In genomic region chr17:47687409-47688343, GRCm38 (mm10) we compare ENCODE assay signal across 8 mouse cellular contexts. TPM values are rescaled to one million over a fixed set of nuclear protein-coding genes. Genes with fewer than 3 reads are reported as not detected.
A peak's percentile ranks its signal among the peaks of the same experiment; 100 is the strongest.
DNase-seq lines count a peak whose midpoint lies in the region; ATAC-seq and TF ChIP-seq lines count a peak whose summit lies in the region.

No protein-coding gene starts in this region.

- H3K27ac ChIP-seq in forebrain, embryonic 10.5 days: peak overlapping the region; percentile 92
- peak overlapping the region; percentile 81 for H3K27ac ChIP-seq in heart, embryonic 15.5 days
- H3K27ac ChIP-seq in liver, embryonic 14.5 days: peak overlapping the region; percentile 60
- H3K27ac ChIP-seq in neural tube, embryonic 11.5 days (ENCODE audit: low read depth, low read length): peak overlapping the region; percentile 67
- peak overlapping the region; percentile 82 for H3K27ac ChIP-seq in stomach, postnatal 0 days (replicated peaks)

- peaks cover 34% of the 10 kb centered on the region for H3K4me1 ChIP-seq in forebrain, embryonic 10.5 days
- H3K4me1 ChIP-seq in heart, embryonic 15.5 days (replicated peaks): peaks cover 17% of the 10 kb centered on the region
- peaks cover 4 to 9% of the 10 kb centered on the region in 2 experiments; a peak in 2 of 4 replicates for H3K4me1 ChIP-seq in liver, embryonic 14.5 days (replicated peaks; ENCODE audit: control insufficient read depth in 2 of 2, insufficient read depth in 2 of 2, low read length in 1 of 2)
- H3K4me1 ChIP-seq in neural tube, embryonic 11.5 days (ENCODE audit: control insufficient read depth, insufficient read depth, low read length): peaks cover 7% of the 10 kb centered on the region
- H3K4me1 ChIP-seq in stomach, postnatal 0 days (replicated peaks; ENCODE audit: control insufficient read depth, insufficient read depth): 0 out of 2 replicates have a peak, but pooled peaks cover 3% of the 10 kb centered on the region

- peaks cover 36% of the 10 kb centered on the region for H3K27me3 ChIP-seq in forebrain, embryonic 10.5 days (ENCODE audit: poor library complexity, severe bottlenecking)
- H3K27me3 ChIP-seq in heart, embryonic 15.5 days: no peaks in the 10 kb centered on the region; the same call in 1 of the 2 replicates
- no peaks in the 10 kb centered on the region for H3K27me3 ChIP-seq in liver, embryonic 14.5 days (ENCODE audit: control insufficient read depth, insufficient read depth, low read length)
- H3K27me3 ChIP-seq in neural tube, embryonic 11.5 days (ENCODE audit: control insufficient read depth, insufficient read depth, low read length): no peaks in the 10 kb centered on the region
- H3K27me3 ChIP-seq in stomach, postnatal 0 days (ENCODE audit: control insufficient read depth, insufficient read depth, low read length): no peaks in the 10 kb centered on the region

- WGBS in forebrain, embryonic 10.5 days: under 1% methylated on average over 70 of the region's 70 CpGs
- under 1% methylated on average over 70 of the region's 70 CpGs for WGBS in heart, embryonic 15.5 days
- WGBS in liver, embryonic 14.5 days (ENCODE audit: insufficient replicate concordance): under 1% methylated on average over 70 of the region's 70 CpGs
- under 1% methylated on average over 70 of the region's 70 CpGs for WGBS in neural tube, embryonic 11.5 days
- under 1% methylated on average over 70 of the region's 70 CpGs for WGBS in stomach, postnatal 0 days

- H3K9me3 ChIP-seq in forebrain, embryonic 10.5 days: no peaks in the 10 kb centered on the region
- no peaks in the 10 kb centered on the region for H3K9me3 ChIP-seq in heart, embryonic 15.5 days (replicated peaks)
- H3K9me3 ChIP-seq in liver, embryonic 14.5 days (ENCODE audit: control insufficient read depth, low read length): no peaks in the 10 kb centered on the region
- H3K9me3 ChIP-seq in neural tube, embryonic 11.5 days (ENCODE audit: control insufficient read depth, low read length): no peaks in the 10 kb centered on the region
- H3K9me3 ChIP-seq in stomach, postnatal 0 days (ENCODE audit: control insufficient read depth, low read length): no peaks in the 10 kb centered on the region

- no peak for TF ChIP-seq CTCF in liver, embryonic 14.5 days (IDR thresholded peaks at IDR 0.05; ENCODE audit: low read depth)
- TF ChIP-seq CTCF in stomach, postnatal 0 days (IDR thresholded peaks at IDR 0.05; ENCODE audit: low read depth): no peak

- peak overlapping the region; percentile 97 for H3K4me2 ChIP-seq in heart, embryonic 15.5 days
- peak overlapping the region; percentile 78 for H3K4me2 ChIP-seq in liver, embryonic 14.5 days (ENCODE audit: low read depth)
- peak overlapping the region; percentile 94 for H3K4me2 ChIP-seq in neural tube, embryonic 11.5 days (ENCODE audit: low read depth)
- peak overlapping the region; percentile 94 for H3K4me2 ChIP-seq in stomach, postnatal 0 days (replicated peaks; ENCODE audit: low read depth)

- TF ChIP-seq EP300 in liver, embryonic 14.5 days (IDR thresholded peaks at IDR 0.05; ENCODE audit: low read depth): no peak
- TF ChIP-seq EP300 in stomach, postnatal 0 days (optimal IDR thresholded peaks at IDR 0.05): no peak

- peak; percentile 90 for ATAC-seq in heart, embryonic 15.5 days (replicated peaks; ENCODE audit: insufficient number of reproducible peaks, insufficient read depth, low FRiP score, low read depth)
- ATAC-seq in liver, embryonic 14.5 days (ENCODE audit: insufficient read depth): peak; percentile 85
- ATAC-seq in neural tube, embryonic 11.5 days (ENCODE audit: insufficient read depth, low FRiP score, low TSS enrichment): peak; percentile 90
- ATAC-seq in stomach, postnatal 0 days (ENCODE audit: low FRiP score, low TSS enrichment): peak; percentile 91

- H3K4me3 ChIP-seq in forebrain, embryonic 10.5 days: peak overlapping the region; percentile 87
- peak overlapping the region; percentile 79 for H3K4me3 ChIP-seq in heart, embryonic 15.5 days
- H3K4me3 ChIP-seq in liver, embryonic 14.5 days (ENCODE audit: insufficient read depth in 1 of 2, low read depth in 2 of 2, low read length in 2 of 2): peak overlapping the region; percentile 65 to 79
- H3K4me3 ChIP-seq in neural tube, embryonic 11.5 days (ENCODE audit: low read depth, low read length): peak overlapping the region; percentile 78
- H3K4me3 ChIP-seq in stomach, postnatal 0 days (ENCODE audit: low read depth, low read length): peak overlapping the region; percentile 79

- H3K9ac ChIP-seq in heart, embryonic 15.5 days: peak overlapping the region; percentile 79
- peak overlapping the region; percentile 72 for H3K9ac ChIP-seq in liver, embryonic 14.5 days (replicated peaks)
- peak overlapping the region; percentile 77 for H3K9ac ChIP-seq in neural tube, embryonic 11.5 days (ENCODE audit: low read length)
- H3K9ac ChIP-seq in stomach, postnatal 0 days (ENCODE audit: low read length): peak overlapping the region; percentile 81

- DNase-seq in CD8-positive naive resting alpha-beta T cell, adult 2 months (ENCODE audit: low read depth in 2 of 2, low spot score in 2 of 2): peak; percentile 86 to 88
- DNase-seq in c-Kit-positive CD71-negative TER-119-negative erythroid progenitor cells, embryonic 14.5 days (ENCODE audit: low read depth): peak; percentile 96
- DNase-seq in forebrain, embryonic 10.5 days (ENCODE audit: extremely low spot score, low spot score): peak; percentile 93
- DNase-seq in kidney, postnatal 25 days: peak; percentile 98 to 99
- DNase-seq in liver, embryonic 14.5 days (ENCODE audit: low read depth in 3 of 3, low spot score in 3 of 3): peak; percentile 90 to 93 (median 93)
- DNase-seq in neural tube, embryonic 11.5 days (ENCODE audit: low spot score): peak; percentile 97
- peak; percentile 96 for DNase-seq in stomach, postnatal 0 days (ENCODE audit: low spot score)

- H3K36me3 ChIP-seq in forebrain, embryonic 10.5 days (replicated peaks): peaks cover 39% of the 10 kb centered on the region
- peaks cover 24% of the 10 kb centered on the region for H3K36me3 ChIP-seq in heart, embryonic 15.5 days
- H3K36me3 ChIP-seq in liver, embryonic 14.5 days (replicated peaks; ENCODE audit: control insufficient read depth, insufficient read depth, low read depth): peaks cover 10% of the 10 kb centered on the region; the same call in 1 of the 2 replicates
- H3K36me3 ChIP-seq in neural tube, embryonic 11.5 days (ENCODE audit: control insufficient read depth, insufficient read depth, low read length): 0 out of 2 replicates have a peak, but pooled peaks cover 2% of the 10 kb centered on the region
- 0 out of 2 replicates have a peak, but pooled peaks cover 2% of the 10 kb centered on the region for H3K36me3 ChIP-seq in stomach, postnatal 0 days (ENCODE audit: control insufficient read depth, insufficient read depth, low read length)

RNA-seq across cellular contexts. Expression of gene Tomm6, which starts 0.5 kb away (rescaled TPM):
- 362 and 379 TPM in 2 replicates for polyA plus RNA-seq in forebrain, embryonic 10.5 days (2016; fragmentation: Nextera tagmentation; extraction: Ambion mirVana)
- polyA plus RNA-seq in heart, embryonic 15.5 days (2015; fragmentation: Nextera tagmentation; extraction: Ambion mirVana): 260 and 304 TPM in 2 replicates
- 63.2 and 88.6 TPM in 2 replicates for polyA plus RNA-seq in liver, embryonic 14.5 days (2012; rRNA removed)
- 244 and 251 TPM in 2 replicates for polyA plus RNA-seq in liver, embryonic 14.5 days (2014; fragmentation: Nextera tagmentation; extraction: Ambion mirVana)
- polyA plus RNA-seq in neural tube, embryonic 11.5 days (2014; fragmentation: Nextera tagmentation; extraction: Ambion mirVana): 333 and 346 TPM in 2 replicates
- polyA plus RNA-seq in stomach, postnatal 0 days (2015; fragmentation: Nextera tagmentation; extraction: Ambion mirVana): 353 and 386 TPM in 2 replicates

RNA-seq across cellular contexts. Expression of gene Frs3, which starts 1.2 kb away (rescaled TPM):
- polyA plus RNA-seq in forebrain, embryonic 10.5 days (2016; fragmentation: Nextera tagmentation; extraction: Ambion mirVana): 7.5 and 8.6 TPM in 2 replicates
- 3.8 and 4.1 TPM in 2 replicates for polyA plus RNA-seq in heart, embryonic 15.5 days (2015; fragmentation: Nextera tagmentation; extraction: Ambion mirVana)
- 3.0 and 3.7 TPM in 2 replicates for polyA plus RNA-seq in liver, embryonic 14.5 days (2012; rRNA removed)
- 0.67 and 0.91 TPM in 2 replicates for polyA plus RNA-seq in liver, embryonic 14.5 days (2014; fragmentation: Nextera tagmentation; extraction: Ambion mirVana)
- 8.6 and 12.1 TPM in 2 replicates for polyA plus RNA-seq in neural tube, embryonic 11.5 days (2014; fragmentation: Nextera tagmentation; extraction: Ambion mirVana)
- polyA plus RNA-seq in stomach, postnatal 0 days (2015; fragmentation: Nextera tagmentation; extraction: Ambion mirVana): 2.3 and 2.7 TPM in 2 replicates

RNA-seq across cellular contexts. Expression of gene Gm21981, which starts 6.6 kb away (rescaled TPM):
- 0.14 and 0.22 TPM in 2 replicates for polyA plus RNA-seq in forebrain, embryonic 10.5 days (2016; fragmentation: Nextera tagmentation; extraction: Ambion mirVana)
- polyA plus RNA-seq in heart, embryonic 15.5 days (2015; fragmentation: Nextera tagmentation; extraction: Ambion mirVana): 0.19 and 0.49 TPM in 2 replicates
- polyA plus RNA-seq in liver, embryonic 14.5 days (2012; rRNA removed): 0.18 and 0.32 TPM in 2 replicates
- 0.30 TPM in 1 of 2 replicates, not detected in the other for polyA plus RNA-seq in liver, embryonic 14.5 days (2014; fragmentation: Nextera tagmentation; extraction: Ambion mirVana)
- polyA plus RNA-seq in neural tube, embryonic 11.5 days (2014; fragmentation: Nextera tagmentation; extraction: Ambion mirVana): 1.8 and 2.7 TPM in 2 replicates
- 0.16 TPM in 1 of 2 replicates, not detected in the other for polyA plus RNA-seq in stomach, postnatal 0 days (2015; fragmentation: Nextera tagmentation; extraction: Ambion mirVana)

RNA-seq across cellular contexts. Expression of gene Prickle4, which starts 6.9 kb away (rescaled TPM):
- polyA plus RNA-seq in forebrain, embryonic 10.5 days (2016; fragmentation: Nextera tagmentation; extraction: Ambion mirVana): 0.70 and 0.90 TPM in 2 replicates
- polyA plus RNA-seq in heart, embryonic 15.5 days (2015; fragmentation: Nextera tagmentation; extraction: Ambion mirVana): 0.44 and 0.53 TPM in 2 replicates
- polyA plus RNA-seq in liver, embryonic 14.5 days (2012; rRNA removed): 0.11 TPM in 1 of 2 replicates, not detected in the other
- polyA plus RNA-seq in liver, embryonic 14.5 days (2014; fragmentation: Nextera tagmentation; extraction: Ambion mirVana): 0.23 TPM in 1 of 2 replicates, not detected in the other
- 0.84 and 2.7 TPM in 2 replicates for polyA plus RNA-seq in neural tube, embryonic 11.5 days (2014; fragmentation: Nextera tagmentation; extraction: Ambion mirVana)
- polyA plus RNA-seq in stomach, postnatal 0 days (2015; fragmentation: Nextera tagmentation; extraction: Ambion mirVana): 0.19 and 0.51 TPM in 2 replicates

RNA-seq across cellular contexts. Expression of gene Pgc, which starts 39.0 kb away (rescaled TPM):
- polyA plus RNA-seq in forebrain, embryonic 10.5 days (2016; fragmentation: Nextera tagmentation; extraction: Ambion mirVana): not detected in 2 replicates
- 0.40 and 0.81 TPM in 2 replicates for polyA plus RNA-seq in heart, embryonic 15.5 days (2015; fragmentation: Nextera tagmentation; extraction: Ambion mirVana)
- polyA plus RNA-seq in liver, embryonic 14.5 days (2012; rRNA removed): not detected in 2 replicates
- polyA plus RNA-seq in liver, embryonic 14.5 days (2014; fragmentation: Nextera tagmentation; extraction: Ambion mirVana): not detected in 2 replicates
- polyA plus RNA-seq in neural tube, embryonic 11.5 days (2014; fragmentation: Nextera tagmentation; extraction: Ambion mirVana): not detected in 2 replicates
- 1,647 and 1,784 TPM in 2 replicates for polyA plus RNA-seq in stomach, postnatal 0 days (2015; fragmentation: Nextera tagmentation; extraction: Ambion mirVana)

Comparison
In these comparisons a context has a peak if more than half of its experiments do, and no peak if none do; other contexts are left out.
1. Peak in every context shown above with its lines: DNase-seq, ATAC-seq, H3K4me3 ChIP-seq and H3K27ac ChIP-seq.